Mouse (Mus musculus) neutrophil, adult 5-6 weeks (primary cell): ENCODE measurements around the gene Prune1. TPM values are rescaled to one million over a fixed set of nuclear protein-coding genes. Genes with fewer than 3 reads are reported as not detected.
A peak's percentile ranks its signal among the peaks of the same experiment; 100 is the strongest.

Experiments
- ATAC-seq: fragments of 151-379, 151-347 bp; 2 replicates; pipeline ENCODE4 v1.8.0; 2017; ENCODE audit warnings: mild to moderate bottlenecking, moderate TSS enrichment; ENCODE audit not compliant: insufficient number of reproducible peaks, poor library complexity, low FRiP score, severe bottlenecking; ENCODE audit errors: extremely low read depth
- total RNA-seq: library from RNA; stranded (forward); fragments of 200-1000 nt; gene quantifications from 2 replicates; pipeline ENCODE4 v1.2.3, GENCODE M21; 2017

Prune1 gene
- total RNA-seq, 1 experiment from 2014 or later = 12.0 TPM

DNA sequence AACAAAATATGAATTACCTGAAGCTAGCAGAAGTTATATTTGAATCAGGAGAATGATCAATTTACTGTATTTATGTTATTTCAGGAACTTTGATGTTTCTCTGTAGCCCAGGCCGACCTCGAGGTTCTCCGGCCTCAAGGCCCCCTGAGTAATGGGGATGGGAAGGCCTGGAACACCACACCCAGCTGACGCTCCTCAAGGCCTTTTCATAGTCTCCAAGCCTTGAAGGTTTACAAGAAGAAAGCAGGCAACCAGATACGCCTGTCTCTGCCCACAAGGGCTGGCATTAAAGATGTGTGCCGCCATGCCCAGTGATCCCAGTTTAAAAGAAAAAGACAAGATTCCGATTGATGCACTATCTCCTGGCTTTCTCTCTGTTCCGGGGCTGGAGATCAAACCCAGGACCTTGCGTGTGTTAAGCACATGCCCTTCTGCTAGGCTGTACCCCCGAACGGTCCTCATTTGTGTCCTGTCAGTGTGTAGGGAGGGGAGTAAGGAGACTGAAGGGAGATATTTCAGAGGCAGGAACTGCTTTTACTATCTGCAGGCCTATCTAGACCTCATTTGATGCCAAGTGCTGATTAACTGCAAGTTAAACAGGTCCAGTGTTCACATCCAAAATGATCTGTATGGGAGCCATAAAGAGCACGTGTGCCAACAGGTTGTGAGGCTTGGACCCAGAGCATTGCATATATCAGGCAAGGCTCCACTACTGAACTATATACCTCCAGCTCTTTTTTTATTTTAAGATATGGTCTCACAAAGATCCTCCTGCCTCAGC is 2.8 kb upstream of the Prune1 start:
- no peak for ATAC-seq

DNA sequence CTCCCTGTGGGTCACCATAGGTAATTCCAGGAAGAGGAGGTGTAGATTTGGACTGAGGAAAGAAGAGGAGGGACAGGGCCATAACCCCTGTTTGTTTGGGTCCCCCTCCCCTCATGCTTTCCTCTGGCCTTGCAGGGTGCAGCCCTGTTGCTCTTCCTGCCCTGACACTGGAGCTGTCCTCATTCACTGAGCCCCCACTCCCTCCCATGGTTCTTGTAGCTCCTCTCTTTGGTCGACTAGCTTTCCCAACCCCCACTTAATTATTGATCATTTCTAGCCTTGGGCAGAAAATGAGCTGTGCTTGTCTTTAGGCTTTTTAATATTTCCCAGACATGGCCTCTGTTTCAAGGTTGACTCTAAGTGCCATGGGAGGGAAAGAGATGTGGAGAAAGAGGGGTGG is 2.2 kb upstream of the Prune1 start:
- no peak for ATAC-seq

DNA sequence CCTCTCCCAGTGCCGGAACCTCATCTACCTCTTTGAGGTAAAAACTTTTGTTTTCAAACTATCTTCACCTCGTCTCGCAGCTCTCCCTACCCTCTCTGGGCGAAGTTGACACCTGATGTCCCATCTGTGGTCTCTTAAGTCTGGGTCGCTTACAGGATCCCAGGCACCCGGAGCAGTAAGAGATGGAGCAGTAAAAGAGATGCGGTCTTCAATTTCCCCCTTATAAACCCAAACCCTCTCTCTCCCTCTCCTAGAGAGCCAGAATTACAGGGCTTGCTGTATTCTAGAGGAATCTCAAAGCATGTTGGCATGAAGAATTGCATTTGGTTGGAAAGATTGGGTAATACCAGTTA is 1.7 kb upstream of the Prune1 start:
- ATAC-seq = no peak

DNA sequence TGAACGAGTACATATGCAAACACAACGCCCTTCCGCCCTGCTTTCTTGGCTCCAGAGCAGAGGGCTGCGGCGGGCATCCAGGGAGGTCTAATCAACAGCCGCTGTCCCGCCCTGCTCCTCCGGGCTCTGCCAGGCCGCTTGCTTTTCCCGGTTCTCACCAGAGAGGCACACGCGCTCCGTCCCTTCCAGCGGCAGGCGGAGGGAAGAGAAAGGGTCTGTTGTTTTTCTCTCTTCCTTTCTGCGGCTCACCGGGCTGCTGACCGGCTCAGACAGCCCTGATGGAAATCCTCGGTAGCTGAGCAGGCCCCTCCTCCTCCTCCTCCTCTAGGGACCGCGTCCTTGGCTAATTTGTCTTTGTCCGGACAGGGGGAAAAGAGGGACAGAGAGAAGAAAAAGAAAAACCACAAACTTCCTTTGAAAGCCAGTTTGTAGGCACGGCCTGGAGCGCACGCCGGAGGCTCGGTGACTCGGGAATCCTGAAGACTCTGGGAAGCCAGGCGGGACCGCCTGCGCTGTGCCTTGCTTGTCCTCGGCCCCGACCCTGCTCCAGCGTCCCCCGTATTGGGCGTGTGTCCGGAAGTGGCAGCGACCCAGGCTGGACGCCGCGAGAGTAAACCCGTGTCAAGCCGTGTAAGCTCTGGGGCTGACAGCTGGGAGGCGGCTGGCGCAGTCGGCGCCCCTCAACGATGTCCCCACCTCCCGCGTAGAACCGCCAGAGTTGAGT is 1.2 kb upstream of the Prune1 start:
- no peak for ATAC-seq

DNA sequence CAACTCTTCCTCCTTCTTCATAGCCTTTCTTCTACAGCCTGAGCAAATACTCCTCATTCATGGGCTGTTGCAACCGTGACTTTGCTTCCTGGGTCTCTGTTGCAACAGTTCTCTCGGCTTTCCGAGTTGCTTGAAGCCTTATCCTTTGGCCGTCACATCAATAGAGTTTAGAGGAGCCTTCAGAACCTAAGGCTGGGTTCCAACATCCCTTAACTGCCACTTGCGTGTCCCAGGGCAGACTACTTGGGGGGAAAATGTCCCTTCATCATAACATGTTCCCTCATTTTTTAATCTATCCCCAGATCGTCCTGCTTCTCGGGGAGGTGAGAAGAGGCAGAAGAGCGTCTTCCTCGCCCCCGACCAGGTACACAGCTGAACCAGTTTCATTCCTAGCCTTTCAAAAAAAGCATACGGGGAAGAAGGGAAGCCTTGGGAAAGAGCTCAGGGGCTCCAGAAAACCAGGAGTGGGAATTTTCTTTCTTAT is 547 bp upstream of the Prune1 start:
- peak; percentile 50 for ATAC-seq

DNA sequence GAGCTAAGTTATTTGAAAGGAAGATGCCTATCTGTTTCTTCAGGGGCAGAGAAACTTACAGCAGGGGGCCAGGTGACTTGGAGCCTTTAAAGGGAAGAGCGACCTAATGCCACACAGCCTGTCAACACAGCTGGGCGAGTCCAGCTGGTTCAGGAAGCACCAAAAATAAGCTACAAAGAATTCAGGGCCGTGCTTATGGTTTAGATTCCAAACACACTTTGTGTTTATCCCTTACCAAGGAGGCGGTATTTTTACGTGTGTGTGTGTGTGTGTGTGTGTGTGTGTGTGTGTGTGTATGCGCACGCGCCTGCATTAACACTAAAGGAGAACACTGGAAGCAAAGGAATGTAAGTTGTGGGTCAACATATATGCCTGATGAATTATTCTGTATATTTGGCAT is 1.1 kb downstream of the Prune1 start:
- ATAC-seq = no peak

DNA sequence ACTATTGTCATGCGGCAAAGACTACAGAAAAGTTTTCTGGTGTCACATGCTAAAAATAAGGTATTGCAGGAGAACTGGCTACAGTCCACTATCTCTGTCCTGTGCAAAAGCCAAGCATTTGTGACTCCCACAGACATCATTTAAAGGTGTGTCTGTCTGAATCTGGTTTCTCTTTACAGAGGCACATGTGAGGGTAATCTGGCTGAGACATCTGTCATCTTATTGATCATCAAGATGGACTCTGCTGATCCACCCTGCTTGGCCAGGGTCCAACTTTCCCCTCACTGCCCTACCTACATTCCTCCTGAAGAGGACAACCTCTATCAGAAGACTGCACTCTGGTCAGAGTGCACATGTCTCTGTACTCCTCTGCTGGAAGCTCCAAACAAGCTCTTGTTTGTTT is 4.7 kb downstream of the Prune1 start:
- no peak for ATAC-seq

DNA sequence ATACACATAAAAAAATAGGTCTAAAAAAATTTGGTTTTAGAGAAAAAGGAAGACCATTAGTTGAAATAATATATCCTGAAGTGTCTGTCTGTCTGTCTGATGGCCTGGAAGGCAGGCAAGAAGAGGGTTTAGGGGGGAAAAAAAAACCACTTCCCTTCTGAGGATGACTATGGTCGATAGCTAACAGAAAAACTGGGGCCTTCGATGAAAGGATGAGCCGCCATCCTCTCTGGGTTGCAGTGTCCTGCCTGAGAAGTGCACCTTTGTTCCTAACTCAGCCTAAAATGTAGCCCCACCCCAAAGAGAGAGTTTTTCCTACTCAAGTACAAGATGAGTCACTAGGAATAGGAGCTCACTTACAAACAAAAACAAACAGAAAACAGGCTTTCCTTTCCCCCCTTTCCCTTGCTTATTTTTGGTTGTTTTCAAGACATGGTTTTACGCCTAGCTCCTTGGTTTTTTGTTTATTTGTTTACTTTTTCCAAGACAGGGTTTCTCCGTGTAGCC is 5.4 kb downstream of the Prune1 start:
- ATAC-seq = no peak

DNA sequence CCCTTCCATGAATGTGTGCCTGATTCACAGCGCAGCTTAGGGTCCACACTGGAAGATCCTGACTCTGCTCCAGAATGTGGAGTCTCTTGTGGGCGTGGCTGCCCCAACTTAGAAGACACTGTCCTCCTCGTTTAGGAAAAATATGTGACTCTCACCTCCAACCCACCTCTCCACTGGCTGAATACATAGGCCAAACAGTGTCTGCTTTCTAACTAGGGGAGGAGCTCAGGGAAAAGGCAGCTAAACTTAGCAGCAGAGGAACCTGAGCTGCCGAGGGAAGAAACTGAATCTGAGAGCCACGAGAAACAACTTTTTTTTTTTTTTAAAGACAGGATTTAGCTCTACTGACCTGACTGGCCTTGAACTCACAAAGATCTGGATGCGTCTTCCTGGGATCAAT is 6.7 kb downstream of the Prune1 start:
- no peak for ATAC-seq

DNA sequence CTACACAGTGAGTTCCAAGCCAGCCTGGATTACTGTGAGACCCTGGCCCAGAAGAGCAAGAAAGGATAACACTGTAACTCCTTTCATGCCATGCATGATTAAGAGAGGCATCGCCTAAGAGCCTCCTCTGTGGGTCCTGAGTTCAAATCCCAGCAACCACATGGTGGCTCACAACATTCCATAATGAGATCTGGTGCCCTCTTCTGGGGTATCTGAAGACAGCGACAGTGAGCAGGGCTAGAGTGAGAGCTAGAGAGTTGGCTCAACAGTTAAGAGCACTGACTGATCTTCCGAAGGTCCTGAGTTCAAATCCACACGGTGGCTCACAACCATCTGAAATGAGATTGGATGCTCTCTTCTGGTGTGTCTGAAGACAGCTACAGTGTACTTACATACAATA is 7.4 kb downstream of the Prune1 start:
- no peak for ATAC-seq

DNA sequence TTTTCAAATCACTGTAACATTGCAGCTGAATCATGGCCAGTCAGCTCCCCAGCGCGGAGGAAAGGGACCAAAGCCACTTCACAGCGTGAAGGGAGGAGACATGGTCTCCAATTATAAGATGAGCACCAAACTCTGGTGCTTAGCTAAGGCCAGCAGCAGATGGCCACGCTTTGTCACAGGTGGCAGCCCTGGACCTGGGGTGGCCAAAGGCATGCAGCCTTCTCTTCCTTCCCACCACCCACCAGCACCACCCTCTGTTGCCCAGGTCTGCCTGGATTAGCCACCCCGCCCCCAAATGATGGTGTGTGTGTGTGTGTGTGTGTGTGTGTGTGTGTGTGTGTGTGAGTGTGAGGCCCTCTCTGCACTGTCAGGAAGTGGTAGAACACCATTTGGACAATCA is 8.4 kb downstream of the Prune1 start:
- ATAC-seq = no peak

DNA sequence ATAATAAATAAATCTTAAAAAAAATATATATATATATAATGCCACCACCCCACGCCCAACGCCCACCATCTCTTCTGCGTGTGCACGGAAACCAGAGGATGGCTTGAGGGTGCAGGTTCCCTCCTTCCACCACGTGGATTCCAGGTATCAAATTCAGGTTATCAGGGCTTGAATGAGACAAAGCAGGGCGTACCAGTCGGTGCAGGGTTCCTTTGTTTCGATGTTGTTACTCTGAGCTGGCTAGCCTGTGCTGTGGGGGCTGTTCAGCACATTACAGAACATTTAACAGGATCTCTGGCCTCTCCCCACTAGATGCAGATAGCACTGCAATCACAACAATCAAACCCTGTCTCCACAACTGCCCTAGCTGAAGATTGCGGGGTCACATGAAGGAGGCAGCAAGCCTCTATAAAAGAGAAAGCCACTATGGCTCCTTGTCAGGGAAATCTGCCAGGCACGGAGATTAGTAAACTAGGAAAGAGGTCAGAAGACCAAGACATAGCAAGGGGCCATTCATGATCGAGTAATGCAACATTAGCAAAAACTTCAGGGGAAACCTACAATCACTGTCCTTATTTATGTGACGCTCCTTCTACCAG is 11.0 kb downstream of the Prune1 start:
- no peak for ATAC-seq

DNA sequence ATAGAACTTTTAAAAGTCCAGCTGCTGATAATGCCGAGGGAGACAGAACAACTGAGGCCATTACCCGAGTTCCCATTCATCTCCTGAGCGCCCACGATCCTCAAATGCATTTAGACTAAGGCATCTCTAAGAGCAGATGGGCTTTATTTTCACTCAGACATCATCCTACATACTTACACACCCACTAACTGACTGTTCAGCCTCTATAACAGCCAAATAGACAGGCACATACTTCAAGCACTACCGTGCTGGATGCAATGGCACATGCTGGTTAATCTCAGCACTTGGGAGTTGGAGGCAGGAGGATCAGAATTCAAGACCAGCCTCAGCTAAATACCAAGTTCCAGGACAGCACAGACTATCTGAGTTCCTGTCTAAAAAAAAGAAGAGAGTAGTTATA is 12.1 kb downstream of the Prune1 start:
- no peak for ATAC-seq

DNA sequence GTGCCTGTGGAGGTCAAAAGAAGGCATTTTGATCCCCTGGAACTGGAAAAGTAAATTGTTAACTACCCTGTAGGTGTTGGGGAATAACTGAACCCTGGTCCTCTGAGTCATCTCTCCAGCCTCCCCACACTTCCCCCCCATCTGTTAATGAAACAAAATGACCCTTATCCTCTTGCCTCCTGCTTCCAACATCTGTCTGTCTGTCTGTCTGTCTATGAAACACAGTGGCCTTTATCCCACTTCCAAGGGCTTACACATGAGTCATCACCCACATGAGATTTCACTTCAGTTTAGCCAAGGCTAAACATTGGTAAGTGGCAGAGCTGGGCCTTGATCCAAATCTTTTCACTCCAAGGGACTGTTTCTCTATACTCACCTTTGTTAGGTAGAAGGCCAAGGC is 14.0 kb downstream of the Prune1 start:
- ATAC-seq = no peak

DNA sequence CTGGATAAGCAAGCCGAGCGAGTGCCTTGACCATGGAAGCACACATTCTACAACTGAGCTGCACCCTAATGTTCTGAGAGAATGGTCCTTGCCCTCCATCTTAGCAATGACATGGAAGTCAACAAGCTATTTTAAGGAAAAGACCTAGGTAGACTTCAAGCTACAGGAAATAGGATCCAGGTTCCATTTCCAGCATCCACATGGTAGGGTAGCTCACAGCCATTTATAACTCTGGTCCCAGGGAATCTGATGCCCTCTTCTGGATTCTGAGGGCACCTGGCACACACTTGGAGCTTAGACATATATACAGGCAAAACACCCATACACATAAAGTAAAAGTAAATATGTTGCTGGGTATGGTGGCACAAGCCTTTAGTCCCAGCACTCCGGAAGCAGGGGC is 15.8 kb downstream of the Prune1 start:
- no peak for ATAC-seq

DNA sequence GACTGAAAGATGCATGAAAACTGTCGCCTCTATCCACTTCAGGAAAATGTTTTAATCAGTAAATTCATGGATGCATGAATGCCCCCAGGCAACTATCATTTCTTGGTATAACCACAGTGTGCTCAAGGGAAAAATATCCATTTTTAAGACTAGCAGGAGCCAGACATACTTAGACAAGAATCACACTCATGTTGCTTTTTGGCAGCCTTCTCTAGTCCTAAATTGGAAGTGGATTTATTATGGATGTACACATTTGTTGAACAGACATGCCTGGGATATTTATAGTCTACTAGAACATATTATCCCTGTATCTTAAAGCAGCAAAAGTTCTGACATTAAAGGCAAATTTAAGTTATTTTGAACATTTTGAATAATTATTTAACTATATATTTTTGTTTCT is 17.2 kb downstream of the Prune1 start:
- no peak for ATAC-seq

DNA sequence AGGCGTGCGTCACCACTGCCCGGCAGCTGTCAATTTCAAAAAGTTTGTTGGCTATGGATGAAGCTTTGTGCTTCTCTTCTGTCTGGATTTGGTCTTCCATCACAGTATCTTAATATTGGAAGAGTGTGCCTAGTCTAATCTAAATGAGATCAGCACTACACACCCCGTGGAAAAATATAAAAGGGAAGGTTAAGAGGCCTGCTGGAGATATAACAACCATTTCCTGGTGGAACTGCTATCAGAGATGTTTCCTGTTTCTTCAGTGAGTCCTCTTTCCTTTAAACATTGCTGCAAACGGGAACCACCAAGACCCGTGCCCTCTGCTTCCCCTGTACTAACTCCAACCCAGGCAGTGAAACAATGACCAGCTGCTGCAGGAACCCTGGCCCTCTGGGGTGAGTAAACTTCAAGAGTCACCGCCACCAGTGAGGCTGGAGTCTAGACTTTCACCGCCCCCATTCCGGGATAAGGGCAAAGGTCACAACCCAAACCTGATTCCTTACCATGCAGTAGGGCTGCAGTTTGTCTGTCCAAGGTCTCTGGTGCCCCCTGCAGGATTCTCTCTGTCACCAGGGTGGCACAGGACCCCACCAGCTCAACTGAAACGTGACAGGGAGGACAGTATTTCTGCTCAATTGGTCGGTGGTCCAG is 18.7 kb downstream of the Prune1 start:
- ATAC-seq = peak; percentile 79

DNA sequence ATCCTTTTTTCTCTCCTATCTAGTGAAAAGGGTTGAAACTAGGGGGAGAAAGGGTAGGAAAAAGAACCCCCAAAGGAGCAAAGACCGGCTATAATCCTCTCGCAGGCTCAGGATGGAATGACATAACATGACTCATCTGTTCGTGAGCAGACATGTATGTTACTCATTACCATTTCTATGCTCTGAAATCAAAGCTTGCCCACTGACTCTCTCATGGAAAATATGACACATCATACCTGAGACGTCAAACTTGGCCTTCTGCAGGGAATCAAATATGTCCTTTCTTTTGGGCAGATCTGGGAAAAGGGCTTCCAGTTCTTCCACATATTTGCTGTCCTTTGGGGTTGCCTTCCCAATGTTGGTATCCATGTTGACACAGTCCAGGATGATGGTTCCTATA is 19.9 kb downstream of the Prune1 start:
- no peak for ATAC-seq

DNA sequence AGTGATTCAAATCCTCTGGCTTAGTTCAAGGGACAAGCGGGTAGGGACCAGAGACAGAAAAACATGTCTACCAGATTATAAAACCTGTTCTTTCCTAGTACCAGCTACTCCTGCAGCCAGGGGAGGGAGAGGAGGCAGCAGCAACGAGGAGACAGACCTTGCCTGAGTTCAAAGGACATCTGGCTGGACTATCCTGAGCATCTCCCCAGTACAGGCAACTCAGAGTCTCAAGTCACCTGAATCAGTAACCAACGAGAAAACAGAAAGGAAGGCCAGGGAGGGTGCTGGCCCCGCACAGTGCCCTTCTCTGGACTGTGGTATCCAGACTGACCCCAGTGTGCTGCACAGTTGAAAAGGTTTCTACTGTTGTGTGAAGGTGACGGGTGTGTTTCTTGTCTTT is 24.9 kb downstream of the Prune1 start:
- ATAC-seq = no peak
